Mouse (Mus musculus) forebrain, embryonic 12.5 days (tissue): ENCODE results near the gene Xylb. TPM values are rescaled to one million over a fixed set of nuclear protein-coding genes. Genes with fewer than 3 reads are reported as not detected.

Source experiments
- ATAC-seq: fragments of 200-750 bp; cut with Nextera tagmentation; 2 replicates; pipeline ENCODE4 v1.8.0; 2017; ENCODE audit warnings: moderate TSS enrichment; ENCODE audit not compliant: low FRiP score
- H3K27ac ChIP-seq: fragments of 300-500 bp; sonication (generic); 2 replicates; pipeline ENCODE4 v1.5.1; 2016; ENCODE audit warnings: mild to moderate bottlenecking
- H3K27me3 ChIP-seq: fragments of 300-500 bp; sonication (generic); 2 replicates; pipeline ENCODE4 v1.6.1; 2016; ENCODE audit warnings: mild to moderate bottlenecking
- H3K36me3 ChIP-seq: fragments of 300-500 bp; sonication (generic); replicated peaks from 2 replicates; pipeline ENCODE4 v1.6.1; 2016; ENCODE audit warnings: mild to moderate bottlenecking
- H3K4me1 ChIP-seq: fragments of 300-500 bp; sonication (generic); 2 replicates; pipeline ENCODE4 v1.6.1; 2016
- H3K4me2 ChIP-seq: fragments of 300-500 bp; sonication (generic); 2 replicates; pipeline ENCODE4 v1.6.1; 2016; ENCODE audit warnings: mild to moderate bottlenecking, moderate library complexity
- H3K4me3 ChIP-seq: fragments of 300-500 bp; sonication (generic); replicated peaks from 2 replicates; pipeline ENCODE4 v1.5.1; 2016; ENCODE audit warnings: mild to moderate bottlenecking
- H3K9ac ChIP-seq: fragments of 300-500 bp; sonication (generic); 2 replicates; pipeline ENCODE4 v1.6.1; 2016; ENCODE audit warnings: mild to moderate bottlenecking
- H3K9me3 ChIP-seq: fragments of 300-500 bp; sonication (generic); 2 replicates; pipeline ENCODE4 v1.6.1; 2016
- WGBS: fragments of 180-500 bp; shearing (Covaris S2); methylation state at CpG from one replicate; pipeline ENCODE4 v1.1.7; 2016; 5-methylcytosine and 5-hydroxymethylcytosine counted together
- polyA plus RNA-seq: library from polyadenylated mRNA; unstranded; fragments of >200 nt; fragmentation: Nextera tagmentation; extraction: Ambion mirVana; gene quantifications from 2 replicates; pipeline ENCODE4 v1.2.1, GENCODE M21; 2016

Gene Xylb
- polyA plus RNA-seq, 1 experiment from 2014 or later = 7.0 TPM

DNA sequence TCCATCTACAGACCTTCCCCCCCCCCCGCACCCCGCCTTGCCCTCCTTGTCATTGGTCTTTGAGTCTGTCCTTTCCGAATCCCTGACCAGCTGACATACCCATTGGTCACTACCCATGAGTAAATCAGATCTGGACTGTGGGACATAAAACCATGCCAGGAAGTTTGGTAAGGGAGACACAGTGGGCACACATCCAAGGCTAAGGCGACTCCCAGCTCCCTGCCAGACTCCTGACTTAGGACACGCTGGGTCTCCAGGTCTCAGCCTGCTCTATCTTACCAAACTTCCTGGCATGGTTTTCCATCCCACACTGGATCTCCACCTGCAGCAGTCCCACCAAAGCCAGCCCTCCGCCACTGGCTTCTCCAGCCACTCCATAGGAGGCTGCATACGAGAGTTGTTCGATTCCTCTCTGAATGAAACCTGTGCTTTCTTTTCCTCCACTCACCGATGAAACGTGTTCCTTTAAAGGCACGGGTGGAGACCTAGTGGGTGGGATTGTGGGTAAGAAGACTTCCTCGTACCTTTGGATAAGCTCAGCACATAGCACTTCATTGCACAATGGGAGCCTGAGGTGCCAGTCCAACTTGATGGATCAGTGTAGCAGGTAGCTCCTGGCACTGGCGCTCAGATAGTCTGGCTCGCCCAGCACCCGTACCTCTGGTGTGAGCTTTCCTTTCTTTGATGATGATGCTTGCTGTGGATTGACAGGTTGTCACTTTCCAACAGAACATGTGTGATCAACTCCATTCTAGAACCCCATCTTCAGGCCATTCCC lies 26.8 kb upstream of the Xylb start:
- H3K4me2 ChIP-seq = no peak overlapping the region
- no peaks in the 10 kb centered on the region for H3K27me3 ChIP-seq
- H3K27ac ChIP-seq = no peak overlapping the region
- H3K4me3 ChIP-seq = no peak overlapping the region
- ATAC-seq = no peak
- 92% methylated on average over 15 of the region's 15 CpGs for WGBS
- no peaks in the 10 kb centered on the region for H3K4me1 ChIP-seq
- H3K36me3 ChIP-seq = no peaks in the 10 kb centered on the region
- H3K9me3 ChIP-seq = no peaks in the 10 kb centered on the region
- no peak overlapping the region for H3K9ac ChIP-seq

- Histone ChIP-seq H3K4me1 (no peaks in the 10 kb centered on the region), H3K4me2 (no peak overlapping the region), H3K27me3 (peaks cover 14% of the 10 kb centered on the region; the same call in 1 of the 2 replicates), H3K4me3 (no peak overlapping the region), H3K9ac (no peak overlapping the region), H3K36me3 (no peaks in the 10 kb centered on the region), H3K27ac (no peak overlapping the region), H3K9me3 (no peaks in the 10 kb centered on the region)
- ATAC-seq = no peak
- 82% methylated on average over 10 of the region's 10 CpGs for WGBS
Measured at GRCm38 (mm10) chr9:119334324-119334723, 22.9 kb upstream of the Xylb start.

- H3K9me3 ChIP-seq = no peaks in the 10 kb centered on the region
- no peak overlapping the region for H3K4me3 ChIP-seq
- ATAC-seq = no peak
- H3K27me3 ChIP-seq = peaks cover 18% of the 10 kb centered on the region; the same call in 1 of the 2 replicates
- H3K4me1 ChIP-seq = peaks cover 4% of the 10 kb centered on the region
- no peak overlapping the region for H3K27ac ChIP-seq
- no peaks in the 10 kb centered on the region for H3K36me3 ChIP-seq
- H3K9ac ChIP-seq = no peak overlapping the region
- WGBS = 87% methylated on average over 2 of the region's 2 CpGs
- H3K4me2 ChIP-seq = no peak overlapping the region
Measured at GRCm38 (mm10) chr9:119334834-119335233, 22.3 kb upstream of the Xylb start.

DNA sequence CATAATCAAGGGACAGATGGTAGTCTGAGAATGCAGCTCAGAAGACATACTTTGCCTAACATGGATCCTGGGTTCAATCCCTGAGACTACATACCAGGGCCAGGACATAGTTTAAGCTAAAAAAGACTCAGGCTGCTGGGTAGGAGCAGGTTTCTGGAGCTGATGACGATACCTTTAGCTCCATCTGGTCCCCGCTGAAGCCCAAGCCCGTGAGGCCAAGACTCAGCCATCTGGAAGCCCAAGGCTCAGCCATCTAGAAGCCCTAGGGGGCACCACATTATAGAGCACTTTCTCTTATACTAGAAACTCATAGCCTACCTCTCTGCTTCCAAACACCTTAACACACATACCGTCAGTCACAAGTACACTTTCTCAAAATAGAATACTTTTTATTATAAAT lies 21.6 kb upstream of the Xylb start:
- Histone ChIP-seq H3K9me3 (no peaks in the 10 kb centered on the region), H3K4me3 (no peak overlapping the region), H3K9ac (no peak overlapping the region), H3K4me1 (peaks cover 12% of the 10 kb centered on the region), H3K36me3 (no peaks in the 10 kb centered on the region), H3K27ac (no peak overlapping the region), H3K27me3 (peaks cover 20% of the 10 kb centered on the region; the same call in 1 of the 2 replicates), H3K4me2 (no peak overlapping the region)
- WGBS = 88% methylated on average over 4 of the region's 4 CpGs
- no peak for ATAC-seq

GRCm38 (mm10) chr9:119337842-119338241 lies 19.3 kb upstream of the Xylb start:
- Histone ChIP-seq H3K27me3 (peaks cover 20% of the 10 kb centered on the region; the same call in 1 of the 2 replicates), H3K4me2 (no peak overlapping the region), H3K36me3 (no peaks in the 10 kb centered on the region), H3K9me3 (no peaks in the 10 kb centered on the region), H3K4me1 (peaks cover 23% of the 10 kb centered on the region), H3K4me3 (no peak overlapping the region), H3K9ac (no peak overlapping the region), H3K27ac (no peak overlapping the region)
- ATAC-seq = no peak
- 93% methylated on average over 14 of the region's 14 CpGs for WGBS

DNA sequence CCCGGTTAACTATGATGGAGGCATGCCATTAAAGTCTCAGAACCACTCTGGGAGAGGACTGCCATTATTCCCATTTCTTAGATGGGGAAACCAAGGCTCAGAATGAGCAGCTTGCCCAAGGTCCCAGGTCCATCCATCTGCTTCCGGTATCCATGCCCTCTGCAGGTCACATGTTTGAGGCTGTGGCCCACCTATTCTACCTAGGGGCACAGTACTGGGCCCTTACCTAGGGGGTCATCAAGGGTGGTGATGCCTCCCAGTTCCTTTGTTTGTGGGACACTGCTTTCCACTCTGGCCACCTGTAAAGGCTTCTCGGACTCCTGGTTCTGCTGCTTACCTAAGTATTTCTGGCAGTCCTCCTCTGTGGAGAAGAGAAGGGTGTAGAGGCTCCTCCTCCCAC lies 18.8 kb upstream of the Xylb start:
- H3K36me3 ChIP-seq = peaks cover 3% of the 10 kb centered on the region; the same call in 1 of the 2 replicates
- H3K27ac ChIP-seq = no peak overlapping the region
- H3K4me3 ChIP-seq = no peak overlapping the region
- peaks cover 20% of the 10 kb centered on the region; the same call in 1 of the 2 replicates for H3K27me3 ChIP-seq
- no peaks in the 10 kb centered on the region for H3K9me3 ChIP-seq
- ATAC-seq = no peak
- H3K4me2 ChIP-seq = no peak overlapping the region
- no peak overlapping the region for H3K9ac ChIP-seq
- WGBS = 93% methylated on average over 3 of the region's 3 CpGs
- peaks cover 27% of the 10 kb centered on the region for H3K4me1 ChIP-seq

DNA sequence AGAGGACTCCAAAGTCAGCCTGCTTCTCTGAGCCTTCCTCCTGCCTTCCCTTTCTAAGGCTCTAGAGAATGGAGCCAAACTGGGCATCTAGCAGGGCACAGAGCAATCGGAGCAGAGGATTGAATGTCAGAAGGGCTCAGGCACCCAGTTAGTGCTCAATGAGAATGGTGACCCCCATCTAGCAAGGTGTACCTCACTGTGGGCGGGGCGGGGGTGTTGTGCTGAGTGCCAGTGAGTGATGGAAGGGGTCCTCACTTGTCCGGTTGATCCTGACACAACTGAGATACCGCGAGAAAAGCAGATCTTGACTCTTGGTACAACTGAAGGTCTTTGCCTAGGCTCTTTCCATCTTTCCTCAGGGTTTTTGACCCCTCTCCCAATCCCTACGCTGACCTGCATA lies 18.1 kb upstream of the Xylb start:
- Histone ChIP-seq H3K27me3 (peaks cover 20% of the 10 kb centered on the region; the same call in 1 of the 2 replicates), H3K4me2 (peak overlapping the region; percentile 64), H3K27ac (no peak overlapping the region), H3K9ac (no peak overlapping the region), H3K4me1 (peaks cover 27% of the 10 kb centered on the region), H3K9me3 (no peaks in the 10 kb centered on the region), H3K4me3 (peak overlapping the region; percentile 82), H3K36me3 (peaks cover 10% of the 10 kb centered on the region)
- ATAC-seq = no peak
- WGBS = 54% methylated on average over 7 of the region's 7 CpGs

GRCm38 (mm10) chr9:119339558-119340211 lies 17.5 kb upstream of the Xylb start, which contains the start of gene Acaa1a:
Gene Acaa1a, plus strand, starts transcription at chr9:119339676.
- Histone ChIP-seq H3K4me2 (peak within 1 kb of the TSS; percentile 64), H3K4me1 (peaks cover 27% of the 10 kb centered on the region), H3K27ac (peak within 1 kb of the TSS; percentile 91), H3K36me3 (peaks cover 16% of the 10 kb centered on the region), H3K9me3 (no peaks in the 10 kb centered on the region), H3K4me3 (peak within 1 kb of the TSS; percentile 82), H3K27me3 (peaks cover 20% of the 10 kb centered on the region; the same call in 1 of the 2 replicates), H3K9ac (peak within 1 kb of the TSS; percentile 85)
- ATAC-seq = no peak
- 2% methylated on average over 43 of the region's 43 CpGs for WGBS

DNA sequence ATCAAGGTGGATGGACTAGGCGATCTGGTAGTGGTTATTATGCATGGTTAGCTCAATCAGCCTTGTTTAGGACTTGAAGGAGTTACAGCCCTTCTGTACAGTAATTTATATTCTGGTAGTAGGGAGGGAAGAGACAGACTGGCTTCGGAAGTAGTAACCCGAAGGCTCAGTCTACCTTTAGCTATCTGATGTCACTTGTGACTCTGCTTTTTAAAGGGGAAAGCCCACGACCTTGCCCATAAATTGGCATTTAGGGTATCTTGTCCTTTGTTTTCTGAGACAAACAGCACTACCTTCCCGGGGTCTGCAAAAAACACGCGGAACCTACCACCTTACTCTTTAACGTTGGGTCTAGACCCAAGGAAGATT lies 17.0 kb upstream of the Xylb start:
- H3K9ac ChIP-seq = peak overlapping the region; percentile 85; the same call in 1 of the 2 replicates
- peaks cover 20% of the 10 kb centered on the region; the same call in 1 of the 2 replicates for H3K27me3 ChIP-seq
- peaks cover 27% of the 10 kb centered on the region for H3K4me1 ChIP-seq
- WGBS = 6% methylated on average over 8 of the region's 8 CpGs
- ATAC-seq = no peak
- peak overlapping the region; percentile 91; the same call in 1 of the 2 replicates for H3K27ac ChIP-seq
- H3K4me3 ChIP-seq = peak overlapping the region; percentile 82
- no peaks in the 10 kb centered on the region for H3K9me3 ChIP-seq
- H3K4me2 ChIP-seq = peak overlapping the region; percentile 64
- peaks cover 21% of the 10 kb centered on the region for H3K36me3 ChIP-seq

DNA sequence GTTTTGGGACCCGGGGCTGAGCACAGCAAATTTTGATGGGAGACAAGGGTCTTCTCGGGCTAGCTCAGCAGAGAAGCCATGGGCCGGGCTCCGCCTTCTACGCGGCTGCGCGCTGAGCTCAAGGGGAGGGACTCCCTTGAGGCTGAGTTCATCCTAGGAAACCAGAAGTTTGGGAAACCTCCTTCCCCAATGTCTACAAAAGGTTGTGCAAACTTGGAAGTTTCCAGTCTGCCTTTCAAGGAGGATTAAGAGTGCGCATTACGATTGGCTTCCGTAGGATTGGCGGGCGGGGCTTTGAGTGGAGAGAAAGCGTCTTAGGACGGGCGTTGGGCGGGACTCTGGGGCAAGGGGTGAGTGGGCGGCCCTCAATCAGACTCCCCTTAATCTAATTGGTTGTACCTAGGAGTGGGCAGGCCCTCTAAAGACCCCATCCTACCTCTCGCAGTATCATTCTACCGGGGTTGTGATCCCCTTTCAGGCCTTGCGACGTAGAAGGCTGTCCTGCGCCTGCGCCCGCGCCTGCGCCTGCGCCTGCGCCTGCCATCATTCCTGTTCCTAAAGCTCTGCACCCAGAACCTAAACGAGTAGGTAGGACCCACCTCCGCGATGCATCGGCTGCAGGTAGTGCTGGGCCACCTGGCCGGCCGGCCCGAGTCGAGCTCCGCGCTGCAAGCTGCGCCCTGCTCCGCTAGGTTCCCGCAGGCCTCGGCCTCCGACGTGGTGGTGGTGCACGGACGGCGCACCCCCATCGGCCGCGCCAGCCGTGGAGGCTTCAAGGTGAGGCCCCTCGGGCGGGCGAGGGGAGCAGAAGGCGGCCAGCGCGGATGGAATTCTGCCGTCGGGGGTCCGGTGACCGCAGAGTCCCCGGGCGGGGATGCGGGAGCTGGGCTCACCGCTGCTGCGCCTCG lies 16.0 kb upstream of the Xylb start, which contains the start of gene Myd88:
Gene Myd88 (minus strand): TSS at position 503 of the 908 bp plus-strand sequence.
- WGBS = under 1% methylated on average over 67 of the region's 68 CpGs
- peak; percentile 98 for ATAC-seq

GRCm38 (mm10) chr9:119342728-119343127 lies 14.5 kb upstream of the Xylb start:
- Histone ChIP-seq H3K4me2 (no peak overlapping the region), H3K27me3 (peaks cover 20% of the 10 kb centered on the region; the same call in 1 of the 2 replicates), H3K4me1 (peaks cover 27% of the 10 kb centered on the region), H3K4me3 (no peak overlapping the region), H3K9ac (0 out of 2 replicates have a peak overlapping the region, but pooled peaks have one; percentile 85), H3K36me3 (peaks cover 47% of the 10 kb centered on the region), H3K27ac (no peak overlapping the region), H3K9me3 (no peaks in the 10 kb centered on the region)
- no peak for ATAC-seq
- WGBS = 88% methylated on average over 7 of the region's 7 CpGs

More for the DNA sequence above, 16.0 kb upstream of the Xylb start, which contains the start of gene Myd88:
- Histone ChIP-seq H3K4me1 (peaks cover 27% of the 10 kb centered on the region), H3K9me3 (no peaks in the 10 kb centered on the region), H3K4me2 (peak within 1 kb of the TSS; percentile 64), H3K4me3 (peak within 1 kb of the TSS; percentile 82), H3K27ac (peak within 1 kb of the TSS; percentile 91), H3K27me3 (peaks cover 20% of the 10 kb centered on the region; the same call in 1 of the 2 replicates), H3K36me3 (peaks cover 31% of the 10 kb centered on the region), H3K9ac (peak within 1 kb of the TSS; percentile 85)
